Mouse (Mus musculus): ENCODE data around the gene Cenpk.

DNA sequence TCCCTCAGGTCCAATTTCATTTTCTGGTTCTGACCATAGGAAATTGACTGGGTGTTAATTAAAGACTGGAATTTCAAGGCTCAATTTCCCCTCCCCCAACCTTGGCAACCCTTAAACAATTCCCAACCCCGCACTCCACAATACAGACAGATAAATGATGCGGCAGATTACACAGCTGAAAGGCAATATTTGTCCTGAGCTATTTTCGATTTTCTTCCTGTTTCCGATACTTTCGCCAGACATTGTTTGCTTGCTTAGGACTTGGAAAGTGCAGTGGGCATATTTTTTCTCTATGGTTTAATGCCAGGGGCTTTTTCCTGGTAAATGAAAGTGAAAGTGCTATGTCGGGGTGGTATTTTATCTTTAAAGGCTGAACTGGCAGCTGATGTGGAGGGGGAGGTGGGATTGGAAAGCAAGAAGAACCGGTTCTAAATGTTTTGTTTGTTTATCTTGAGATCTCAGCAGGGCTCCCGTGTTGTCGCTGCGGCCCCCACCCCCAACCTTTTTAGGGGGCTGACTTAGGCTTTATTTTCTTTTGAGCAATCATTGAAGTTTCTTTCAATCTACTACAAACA is 57.4 kb downstream of the Cenpk start:
- no peak for TF ChIP-seq MYB (IDR thresholded peaks at IDR 0.05; ENCODE audit: low read depth, low read length)
- no peak for TF ChIP-seq UBTF (IDR thresholded peaks at IDR 0.05; ENCODE audit: borderline replicate concordance, insufficient read depth, low read depth, low read length)
- TF ChIP-seq POLR2AphosphoS2 (IDR thresholded peaks at IDR 0.05; ENCODE audit: low read length) = no peak
- TF ChIP-seq MAX (IDR thresholded peaks at IDR 0.05; ENCODE audit: low read length) = no peak
- TF ChIP-seq POLR2A (IDR thresholded peaks at IDR 0.05; ENCODE audit: control insufficient read depth in 1 of 2, insufficient read depth in 1 of 2, low read depth in 1 of 2, low read length in 2 of 2, poor library complexity in 1 of 2) = no peak
- no peak for TF ChIP-seq POLR2AphosphoS5 (IDR thresholded peaks at IDR 0.05; ENCODE audit: borderline replicate concordance, low read depth, low read length)
- no peak for TF ChIP-seq CTCF (IDR thresholded peaks at IDR 0.05 in 2 of 3, conservative IDR thresholded peaks at IDR 0.05 in 1 of 3; ENCODE audit: control insufficient read depth in 1 of 3, insufficient read depth in 1 of 3, low read depth in 2 of 3, low read length in 3 of 3, poor library complexity in 1 of 3, severe bottlenecking in 1 of 3)
- TF ChIP-seq HCFC1 (IDR thresholded peaks at IDR 0.05; ENCODE audit: low read depth, low read length) = no peak
- no peak for TF ChIP-seq ZC3H11A (IDR thresholded peaks at IDR 0.05; ENCODE audit: low read depth, low read length)
- no peak for TF ChIP-seq E2F4 (IDR thresholded peaks at IDR 0.05; ENCODE audit: borderline replicate concordance, low read depth, low read length)
- TF ChIP-seq TBP (IDR thresholded peaks at IDR 0.05; ENCODE audit: low read depth, low read length) = no peak
- TF ChIP-seq ELF1 (IDR thresholded peaks at IDR 0.05; ENCODE audit: low read depth, low read length) = no peak
- no peak for TF ChIP-seq JUND (IDR thresholded peaks at IDR 0.05; ENCODE audit: low read depth, low read length)
